Mouse (Mus musculus) kidney, adult 2 months (tissue): ENCODE results near the gene 4930539E08Rik.

Experiments used
- CTCF ChIP-seq: fragments of 200-500 bp; conservative IDR thresholded peaks from 2 replicates; pipeline ENCODE4 v1.5.1; 2011; ENCODE audit warnings: low read depth, mild to moderate bottlenecking, control low read depth, low read length, moderate library complexity, mixed read lengths; ENCODE audit not compliant: insufficient read depth, insufficient read length
- POLR2A ChIP-seq: fragments of 200-500 bp; IDR thresholded peaks from one replicate; pipeline ENCODE4 v1.6.1; 2011; ENCODE audit warnings: low read depth, low read length, control low read depth

DNA sequence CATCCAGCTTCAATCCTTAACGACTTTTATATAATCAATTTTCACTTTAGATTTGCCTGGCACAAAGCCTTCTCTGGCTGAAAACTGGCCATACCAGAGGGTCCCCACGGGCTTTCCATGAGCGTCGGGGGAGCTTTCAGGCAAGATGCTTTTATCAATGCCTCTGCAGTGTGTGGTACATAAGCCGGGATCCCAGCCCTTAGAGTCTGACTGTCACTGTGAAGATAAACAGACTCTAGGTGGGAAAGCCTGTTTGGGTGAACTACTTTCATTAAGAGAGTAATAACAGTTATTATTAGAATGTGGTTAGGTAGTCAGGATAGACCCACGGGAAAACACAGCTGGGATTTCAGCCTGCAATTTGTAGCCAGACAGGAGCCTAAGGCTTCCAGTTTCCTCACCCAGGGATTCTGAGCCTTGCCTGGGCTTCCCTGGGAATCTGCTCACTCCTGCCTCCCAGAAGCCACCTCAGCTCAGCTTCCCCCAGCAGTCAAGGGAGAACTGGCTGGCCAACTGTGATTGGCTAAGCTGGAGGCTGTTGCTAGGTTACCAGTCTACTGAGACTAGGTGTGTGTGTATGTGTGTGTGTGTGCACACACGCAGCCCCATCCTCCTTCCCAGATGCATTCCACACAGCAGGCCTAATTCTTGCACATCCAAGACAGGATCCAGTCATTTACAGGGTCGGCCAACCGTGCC is 45.6 kb downstream of the 4930539E08Rik start:
- TF ChIP-seq POLR2A (no peak), CTCF (no peak)
